Mouse (Mus musculus): ENCODE results near the gene Mgam. TPM values are rescaled to one million over a fixed set of nuclear protein-coding genes. Genes with fewer than 3 reads are reported as not detected.
A peak's percentile ranks its signal among the peaks of the same experiment; 100 is the strongest.
"Not testable (repeated sequence)": the region's sequence is repeated elsewhere in the genome, so short reads cannot be mapped to it uniquely, and the experiment has no call there.

The Mgam gene
- total and polyA plus RNA-seq, 3 experiments = 0.31 to 1.9 (median 0.38) TPM

- DNase-seq = not testable (repeated sequence)
Observed at GRCm38 (mm10) chr6:40728506-40728905, 99.9 kb downstream of the Mgam start.

GRCm38 (mm10) chr6:40739545-40739944, 110.9 kb downstream of the Mgam start:
- DNase-seq = no peak

- not testable (repeated sequence) for DNase-seq
Observed at GRCm38 (mm10) chr6:40749030-40749429, 120.4 kb downstream of the Mgam start.

GRCm38 (mm10) chr6:40755948-40756347, 127.3 kb downstream of the Mgam start:
- no peak for DNase-seq

GRCm38 (mm10) chr6:40757346-40757745, 128.7 kb downstream of the Mgam start:
- not testable (repeated sequence) for DNase-seq

GRCm38 (mm10) chr6:40774656-40775055, 146.0 kb downstream of the Mgam start:
- peak; percentile 53 for DNase-seq

- no peak for DNase-seq
Observed at GRCm38 (mm10) chr6:40778458-40778857, 149.8 kb downstream of the Mgam start.

GRCm38 (mm10) chr6:40783637-40784036, 155.0 kb downstream of the Mgam start:
- peak; percentile 87 for DNase-seq

- DNase-seq = peak; percentile 4
Observed at GRCm38 (mm10) chr6:40784378-40784777, 155.7 kb downstream of the Mgam start.

- no peak for DNase-seq
Observed at GRCm38 (mm10) chr6:40795077-40795812, 166.6 kb downstream of the Mgam start.

GRCm38 (mm10) chr6:40818237-40818902, 189.7 kb downstream of the Mgam start:
- DNase-seq = peak; percentile 6

Other genes with a start within 250 kb of the Mgam start
- 10 to 100 TPM; 11.9 to 15.4 TPM for gene E330009J07Rik, start 192.7 kb upstream of the Mgam start, total RNA-seq (2021)
- gene E330009J07Rik, start 192.7 kb upstream of the Mgam start, polyA plus RNA-seq (2012; rRNA removed) = 4.2 and 4.7 TPM in 2 replicates
- not detected for gene Wee2, start 189.7 kb upstream of the Mgam start, total RNA-seq (2021)
- not detected in 2 replicates for gene Wee2, start 189.7 kb upstream of the Mgam start, polyA plus RNA-seq (2012; rRNA removed)
- gene Ssbp1, start 157.5 kb upstream of the Mgam start, total RNA-seq (2021) = 10 to 100 TPM; 40.4 to 53.8 TPM
- 8.2 and 11.8 TPM in 2 replicates for gene Ssbp1, start 157.5 kb upstream of the Mgam start, polyA plus RNA-seq (2012; rRNA removed)
- gene Tas2r137, start 137.6 kb upstream of the Mgam start, total RNA-seq (2021) = under 1 TPM in 1 of 2 experiments, not detected in 1; 0.26 TPM
- gene Tas2r137, start 137.6 kb upstream of the Mgam start, polyA plus RNA-seq (2012; rRNA removed) = not detected in 2 replicates
- not detected for gene Tas2r108, start 135.3 kb upstream of the Mgam start, total RNA-seq (2021)
- not detected in 2 replicates for gene Tas2r108, start 135.3 kb upstream of the Mgam start, polyA plus RNA-seq (2012; rRNA removed)
- gene Prss37, start 109.3 kb upstream of the Mgam start, total RNA-seq (2021) = not detected
- gene Prss37, start 109.3 kb upstream of the Mgam start, polyA plus RNA-seq (2012; rRNA removed) = not detected in 2 replicates
- gene Olfr461, start 73.8 kb upstream of the Mgam start, total RNA-seq (2021) = not detected
- gene Olfr461, start 73.8 kb upstream of the Mgam start, polyA plus RNA-seq (2012; rRNA removed) = not detected in 2 replicates
- gene Olfr460, start 59.3 kb upstream of the Mgam start, total RNA-seq (2021) = not detected
- gene Olfr460, start 59.3 kb upstream of the Mgam start, polyA plus RNA-seq (2012; rRNA removed) = not detected in 2 replicates
- 1 to 10 TPM in 1 of 2 experiments, under 1 TPM in 1; 0.92 to 2.9 TPM for gene Clec5a, start 43.0 kb upstream of the Mgam start, total RNA-seq (2021)
- gene Clec5a, start 43.0 kb upstream of the Mgam start, polyA plus RNA-seq (2012; rRNA removed) = 0.06 TPM in 1 of 2 replicates, not detected in the other
- gene Tas2r138, start 15.5 kb upstream of the Mgam start, total RNA-seq (2021) = not detected
- not detected in 2 replicates for gene Tas2r138, start 15.5 kb upstream of the Mgam start, polyA plus RNA-seq (2012; rRNA removed)